8 mouse cellular contexts compared by ENCODE assay signal in the genomic region with DNA sequence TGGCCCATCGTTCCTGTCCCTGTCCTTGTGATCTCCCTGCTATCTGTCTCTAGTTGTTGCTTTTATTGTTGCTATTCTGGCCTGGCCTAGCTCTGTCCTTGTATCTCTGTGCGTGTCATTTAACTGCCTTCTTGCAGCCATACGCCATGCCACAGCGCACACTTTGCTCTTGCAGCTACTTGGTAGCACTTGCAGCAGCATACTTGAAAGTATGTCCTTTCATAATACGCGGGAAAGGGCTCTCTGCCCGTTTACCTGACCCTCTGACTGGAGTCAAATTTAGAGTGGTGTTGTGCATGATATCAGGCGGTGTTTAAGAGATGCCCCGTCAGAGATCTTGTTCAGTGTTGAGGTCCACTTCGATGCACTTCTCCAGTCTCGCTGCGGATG. TPM values are rescaled to one million over a fixed set of nuclear protein-coding genes. Genes with fewer than 3 reads are reported as not detected.
DNase-seq lines count a peak whose midpoint lies in the region; ATAC-seq and TF ChIP-seq lines count a peak whose summit lies in the region.

No protein-coding gene starts in this region.

- H3K36me3 ChIP-seq in liver, postnatal 0 days (replicated peaks; ENCODE audit: insufficient read depth, low read length): no peaks in the 10 kb centered on the region

- intact Hi-C loops in gastrocnemius, postnatal 14 days (cut with DNase I; ENCODE audit: low total_unique reads): no loop called here

- peak overlapping the region; percentile 93 for H3K4me3 ChIP-seq in liver, postnatal 0 days (ENCODE audit: low read depth, low read length)

- H3K4me2 ChIP-seq in liver, postnatal 0 days (ENCODE audit: low read depth, low read length): peak overlapping the region; percentile 81

- TF ChIP-seq EP300 in liver, postnatal 0 days (IDR thresholded peaks at IDR 0.05; ENCODE audit: low read depth): no peak

- TF ChIP-seq CTCF in liver, postnatal 0 days (IDR thresholded peaks at IDR 0.05; ENCODE audit: low read depth): no peak

- peak overlapping the region; percentile 84 for H3K27ac ChIP-seq in liver, postnatal 0 days (ENCODE audit: low read depth)

- peak overlapping the region; percentile 94 for H3K9ac ChIP-seq in liver, postnatal 0 days (replicated peaks)

- H3K27me3 ChIP-seq in liver, postnatal 0 days (ENCODE audit: insufficient read depth, low read length): no peaks in the 10 kb centered on the region

- peak; percentile 9 for DNase-seq in gastrocnemius, postnatal 25 days
- DNase-seq in gastrocnemius, postnatal 14 days: no peak
- peak; percentile 47 for DNase-seq in 3T3-L1 (ENCODE audit: low read depth, low spot score)
- peak; percentile 16 for DNase-seq in c-Kit-negative CD71-positive TER-119-positive erythroid progenitor cells, embryonic 14.5 days (ENCODE audit: low read depth, low spot score)
- peak; percentile 8 for DNase-seq in heart, postnatal 4 days
- DNase-seq in liver, postnatal 0 days: no peak
- DNase-seq in urinary bladder, postnatal 4 days (ENCODE audit: low spot score in 2 of 2): no peak

- no peak; the same call in 1 of the 2 replicates for ATAC-seq in liver, postnatal 0 days
- no peak for ATAC-seq in megakaryocyte progenitor cell, adult 5-6 weeks (replicated peaks; ENCODE audit: poor library complexity)

- peaks cover 14% of the 10 kb centered on the region for H3K4me1 ChIP-seq in liver, postnatal 0 days (ENCODE audit: insufficient read depth)

- H3K9me3 ChIP-seq in liver, postnatal 0 days (ENCODE audit: low read length): no peaks in the 10 kb centered on the region

- WGBS in liver, postnatal 0 days (ENCODE audit: insufficient replicate concordance): 7% methylated on average over 12 of the region's 12 CpGs

RNA-seq across cellular contexts. Expression of a gene that starts 0.6 kb away (rescaled TPM):
- total RNA-seq in gastrocnemius, postnatal 25 days (2021): 10 to 100 TPM; 76.6 to 82.4 TPM
- 10 to 100 TPM; 64.3 to 81.7 TPM for total RNA-seq in gastrocnemius, postnatal 14 days (2021)
- 100 to 1,000 TPM; 118 to 126 TPM for total RNA-seq in heart, postnatal 4 days (2021)
- polyA plus RNA-seq in liver, postnatal 0 days (2015; fragmentation: Nextera tagmentation; extraction: Ambion mirVana): 12.3 and 15.2 TPM in 2 replicates
- 35.6 and 40.2 TPM in 2 replicates for total RNA-seq in megakaryocyte progenitor cell, adult 5-6 weeks (2015)
- 67.1 and 84.3 TPM in 2 replicates for total RNA-seq in megakaryocyte progenitor cell, adult 5-6 weeks (2017)

RNA-seq across cellular contexts. Expression of a gene that starts 35.1 kb away (rescaled TPM):
- not detected for total RNA-seq in gastrocnemius, postnatal 25 days (2021)
- total RNA-seq in gastrocnemius, postnatal 14 days (2021): not detected
- total RNA-seq in heart, postnatal 4 days (2021): not detected
- not detected in 2 replicates for polyA plus RNA-seq in liver, postnatal 0 days (2015; fragmentation: Nextera tagmentation; extraction: Ambion mirVana)
- not detected in 2 replicates for total RNA-seq in megakaryocyte progenitor cell, adult 5-6 weeks (2015)
- not detected in 2 replicates for total RNA-seq in megakaryocyte progenitor cell, adult 5-6 weeks (2017)

Comparison
In these comparisons a context has a peak if more than half of its experiments do, and no peak if none do; other contexts are left out.
1. DNase-seq: peak in gastrocnemius, postnatal 25 days (single experiment), 3T3-L1 (single experiment), c-Kit-negative CD71-positive TER-119-positive erythroid progenitor cells, embryonic 14.5 days (single experiment) and heart, postnatal 4 days (single experiment); none in gastrocnemius, postnatal 14 days (single experiment), liver, postnatal 0 days (single experiment) and urinary bladder, postnatal 4 days (0 of 2).